Mouse (Mus musculus) cerebellum, adult 8-10 months (tissue): ENCODE measurements around the gene Slc35a5.

ENCODE experiments used
- DNase-seq: peaks from one replicate; pipeline ENCODE4 v3.0.0; 2022

Slc35a5 gene

DNA sequence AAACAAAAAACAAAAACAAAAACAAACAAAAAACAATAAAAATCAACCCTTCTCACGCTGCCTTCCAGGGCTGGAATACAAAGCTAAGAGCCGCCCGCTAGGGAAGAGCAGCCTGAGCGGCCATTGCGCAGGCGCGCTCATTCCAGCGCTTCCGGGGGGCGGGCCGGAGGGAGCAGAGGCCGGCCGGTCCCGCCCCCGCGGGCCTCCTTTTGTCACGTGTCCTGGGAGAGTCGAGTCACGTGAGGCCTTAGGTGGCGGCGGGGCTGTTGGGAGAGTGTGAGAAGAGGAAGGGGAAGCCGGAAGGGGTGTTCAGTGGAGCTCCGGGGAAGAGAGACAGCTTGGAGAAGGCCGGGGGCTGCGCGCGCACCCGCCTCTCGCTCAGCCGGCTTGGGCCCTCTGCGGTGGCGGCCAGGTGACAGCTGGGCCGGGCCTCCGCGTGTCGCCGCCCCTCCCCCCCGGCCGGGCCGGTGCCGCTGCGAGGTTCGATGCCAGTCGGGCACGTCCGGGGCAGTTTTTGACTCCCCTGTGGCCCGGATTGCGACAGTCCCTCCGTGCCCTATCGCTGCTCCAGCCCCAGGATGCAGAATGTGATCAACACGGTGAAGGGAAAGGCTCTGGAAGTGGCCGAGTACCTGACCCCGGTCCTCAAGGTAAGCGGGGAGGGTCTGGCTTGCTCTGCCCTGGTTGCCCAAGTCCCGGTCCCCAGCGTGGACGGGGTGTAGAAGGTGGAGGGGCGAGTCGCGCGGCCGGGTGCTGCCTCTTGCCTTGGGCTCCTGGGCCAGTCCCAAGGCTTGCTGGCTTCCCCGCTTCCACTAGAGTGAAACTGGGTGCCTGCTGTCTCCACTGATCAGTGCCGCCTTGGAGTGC lies at the start of gene Slc35a5, which contains the start of gene Atg3:
Gene Slc35a5 (minus strand): TSS at position 185 of the 867 bp plus-strand sequence.
Gene Atg3 (plus strand): TSS at position 264 of the 867 bp plus-strand sequence.
- peak; percentile 92 for DNase-seq

DNA sequence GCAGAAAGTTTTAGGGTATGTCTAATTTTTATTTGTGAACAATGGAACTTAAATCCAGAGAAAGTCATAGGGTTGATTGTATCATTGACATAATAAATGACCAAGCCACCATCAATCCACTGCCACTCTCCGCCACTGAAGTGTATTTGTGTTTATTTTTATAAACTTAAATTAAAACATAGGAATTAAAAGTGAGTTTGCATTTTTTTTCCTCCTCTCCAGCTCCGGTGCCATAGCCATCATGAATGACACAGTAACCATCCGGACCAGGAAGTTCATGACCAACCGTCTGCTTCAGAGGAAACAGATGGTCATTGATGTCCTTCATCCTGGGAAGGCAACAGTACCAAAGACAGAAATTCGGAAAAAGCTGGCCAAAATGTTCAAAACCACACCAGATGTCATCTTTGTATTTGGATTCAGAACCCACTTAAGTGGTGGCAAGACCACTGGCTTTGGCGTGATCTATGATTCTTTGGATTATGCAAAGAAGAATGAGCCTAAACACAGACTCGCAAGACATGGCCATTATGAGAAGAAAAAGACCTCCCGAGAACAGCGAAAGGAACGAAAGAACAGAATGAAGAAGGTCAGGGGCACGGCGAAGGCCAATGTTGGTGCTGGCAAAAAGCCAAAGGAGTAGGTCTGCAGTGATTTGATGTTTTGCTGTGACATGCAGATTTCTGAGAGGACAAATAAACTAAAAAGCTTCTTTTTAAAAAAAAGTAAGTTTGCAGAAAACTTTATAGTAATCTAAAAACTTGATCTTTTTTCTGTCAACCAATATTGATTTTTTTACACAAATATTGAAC lies 46.6 kb upstream of the Slc35a5 start:
- peak; percentile 10 for DNase-seq

DNA sequence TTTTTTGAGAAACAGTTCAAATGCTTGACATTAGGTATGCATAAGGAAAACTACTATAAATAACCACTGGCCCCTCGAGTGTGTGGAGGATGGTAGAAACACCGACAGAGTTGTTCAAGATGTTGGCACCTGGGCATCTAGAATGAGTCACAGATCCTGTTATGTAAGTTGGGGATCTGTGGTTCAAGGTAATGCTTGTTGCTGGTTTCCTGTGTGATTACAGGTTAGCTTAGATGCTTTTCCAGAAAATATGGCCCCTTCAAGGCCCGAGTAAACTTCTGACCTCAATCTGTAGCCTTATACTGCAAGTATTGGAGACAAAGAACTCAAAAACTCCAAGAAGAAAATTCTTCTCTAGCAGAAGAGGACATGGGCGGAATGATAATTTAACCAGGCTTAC lies 45.9 kb upstream of the Slc35a5 start:
- DNase-seq = no peak

DNA sequence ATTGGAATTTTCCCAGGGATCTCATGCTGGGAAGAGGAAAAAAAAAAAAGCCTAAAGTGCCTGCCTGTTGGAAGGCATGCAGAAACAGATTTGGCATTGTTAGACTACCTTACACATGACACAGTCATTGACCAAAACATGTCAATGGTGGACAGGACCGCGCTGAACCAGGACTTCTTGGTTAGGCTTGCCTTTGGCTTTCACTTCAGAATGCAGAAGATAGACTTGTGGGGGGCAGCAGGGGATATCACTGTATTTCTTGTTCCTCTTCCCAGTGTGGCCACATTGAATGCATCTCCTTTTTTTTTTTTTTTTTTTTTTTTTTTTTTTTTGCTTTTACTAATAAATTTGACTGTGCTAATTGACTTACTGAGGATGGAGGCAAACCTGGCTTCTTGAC lies 42.9 kb upstream of the Slc35a5 start:
- no peak for DNase-seq

DNA sequence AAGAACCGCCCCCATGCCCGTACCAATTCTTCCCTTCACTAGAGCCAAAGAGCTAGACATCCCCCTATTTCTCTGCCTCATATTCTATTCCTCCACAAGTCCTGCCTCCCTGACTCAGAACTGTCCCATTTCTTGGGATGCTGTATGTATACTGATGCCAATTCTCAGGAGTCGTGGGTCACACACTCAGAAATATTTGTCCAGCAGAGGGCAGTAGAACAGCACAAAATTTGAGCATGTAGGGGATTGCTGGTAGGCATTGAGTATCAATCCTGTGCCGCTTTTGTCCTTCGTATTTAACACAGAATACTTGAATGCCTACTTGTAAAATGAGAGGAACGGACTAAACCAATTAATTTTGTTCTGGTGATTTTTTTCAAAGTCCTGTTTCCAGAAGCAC lies 38.3 kb upstream of the Slc35a5 start:
- DNase-seq = peak; percentile 67

DNA sequence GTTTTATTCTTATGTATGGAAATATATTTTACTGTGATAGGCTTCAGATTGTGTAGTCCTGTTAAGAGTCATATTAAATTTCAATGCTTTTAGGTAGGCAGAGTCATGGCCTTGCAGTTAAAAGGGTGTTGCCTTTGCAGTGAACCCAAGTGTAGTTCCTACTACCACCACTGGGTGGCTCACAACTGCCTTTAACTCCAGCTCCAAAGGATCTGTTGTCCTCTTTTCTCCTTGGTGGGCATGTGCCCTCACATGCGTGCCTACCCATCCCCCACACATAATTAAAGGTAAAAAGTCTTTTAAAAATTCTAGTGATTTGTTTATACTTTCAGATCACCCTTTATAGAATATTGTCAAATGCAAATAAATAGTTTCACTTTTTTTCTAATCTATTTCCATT lies 34.1 kb upstream of the Slc35a5 start:
- DNase-seq = peak; percentile 72

DNA sequence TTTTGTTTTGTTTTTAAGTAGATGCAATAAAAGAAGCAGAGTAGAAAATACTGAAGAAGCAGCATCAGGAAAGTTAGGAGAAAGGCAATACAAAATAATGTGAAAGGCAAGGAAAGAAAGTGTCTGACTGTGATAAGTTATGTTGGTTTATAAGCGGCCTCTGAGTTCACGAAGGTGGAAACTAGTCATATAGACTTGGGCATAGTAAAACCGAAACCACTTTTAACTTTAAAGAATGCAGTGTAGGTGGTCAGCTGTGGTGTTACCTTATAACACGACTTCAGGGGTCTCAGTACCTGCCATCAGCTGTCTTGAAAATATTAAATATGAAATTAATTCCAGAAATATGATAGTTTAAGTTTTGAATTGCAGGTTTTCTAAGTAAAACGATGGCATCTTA lies 23.3 kb upstream of the Slc35a5 start:
- DNase-seq = no peak

DNA sequence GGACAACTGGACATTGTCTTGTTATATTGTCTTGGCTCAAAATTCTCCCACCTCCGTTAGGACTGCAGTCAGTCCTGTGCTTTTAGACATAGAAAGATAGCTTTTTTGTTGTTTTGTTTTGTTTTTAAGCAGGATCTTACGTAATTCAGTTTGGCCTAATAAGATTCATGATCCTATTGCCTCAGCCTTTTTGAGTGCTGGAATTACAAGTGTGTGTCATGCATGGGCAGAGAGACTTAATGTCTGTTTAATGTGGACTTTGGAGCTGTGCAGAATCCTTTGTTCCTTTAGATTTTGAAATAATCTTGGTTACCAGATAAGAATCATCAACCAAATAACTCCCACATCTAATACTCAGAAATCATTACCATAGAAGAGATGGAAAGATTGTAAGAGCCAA lies 20.0 kb upstream of the Slc35a5 start:
- DNase-seq = no peak

DNA sequence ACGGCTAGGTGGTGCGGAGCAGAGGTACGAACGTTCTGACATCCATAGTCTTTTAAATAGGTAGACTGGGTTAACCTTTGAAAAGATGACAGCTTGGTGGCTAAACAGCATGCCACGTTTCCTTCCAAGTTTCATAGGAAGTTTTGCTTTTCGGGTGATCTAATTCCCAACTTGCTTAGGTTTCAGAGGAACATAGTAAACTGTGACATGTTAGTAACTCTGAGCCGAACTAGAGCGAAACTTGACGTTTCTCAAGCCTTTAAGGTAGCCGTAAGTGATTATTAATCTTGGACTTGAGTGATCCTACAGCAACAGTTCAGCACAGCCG lies 847 bp upstream of the Slc35a5 start:
- DNase-seq = no peak

DNA sequence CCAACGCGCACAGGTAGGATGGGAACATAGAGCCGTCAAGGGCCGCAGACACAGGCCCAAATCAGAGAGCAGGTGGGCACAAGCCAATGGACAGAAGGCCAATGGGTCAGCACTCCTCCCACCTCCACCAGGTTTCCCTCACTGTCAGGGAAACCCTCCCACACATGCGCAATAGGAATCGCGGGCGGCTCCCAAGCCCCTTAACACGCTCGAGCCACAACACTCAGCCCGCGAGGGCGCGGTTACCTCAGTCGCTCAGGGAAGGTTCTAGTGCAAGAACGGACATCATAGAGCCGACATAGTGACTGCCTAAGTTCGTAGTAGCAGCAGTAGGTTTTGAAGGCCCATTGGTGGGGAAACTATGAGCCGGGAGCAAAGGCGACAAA lies 377 bp downstream of the Slc35a5 start:
- DNase-seq = peak; percentile 75

DNA sequence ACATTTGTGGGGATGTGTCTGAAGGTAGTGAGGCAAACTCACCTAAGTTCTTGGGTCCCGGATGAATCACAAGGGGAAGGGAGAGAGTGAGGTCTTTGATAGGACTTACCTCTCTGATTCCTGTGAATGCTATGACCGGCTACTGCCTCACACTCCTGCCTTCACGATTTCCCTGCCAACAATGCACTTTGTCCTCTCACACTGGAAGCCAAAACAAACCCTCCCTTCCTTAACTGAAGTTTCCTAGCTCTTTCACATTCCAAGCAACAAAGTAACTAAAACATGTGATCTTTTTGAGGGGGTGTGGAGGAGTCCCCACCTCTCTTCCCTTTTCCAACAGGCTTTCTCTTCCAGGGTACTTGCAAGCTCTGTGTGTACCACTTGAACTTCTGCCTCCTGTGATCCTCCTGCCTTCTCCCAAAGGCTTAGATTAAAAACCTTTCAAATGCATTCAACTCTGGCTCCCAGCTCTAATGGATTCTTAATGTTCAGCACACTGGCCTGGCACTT lies 3.7 kb downstream of the Slc35a5 start:
- DNase-seq = no peak

DNA sequence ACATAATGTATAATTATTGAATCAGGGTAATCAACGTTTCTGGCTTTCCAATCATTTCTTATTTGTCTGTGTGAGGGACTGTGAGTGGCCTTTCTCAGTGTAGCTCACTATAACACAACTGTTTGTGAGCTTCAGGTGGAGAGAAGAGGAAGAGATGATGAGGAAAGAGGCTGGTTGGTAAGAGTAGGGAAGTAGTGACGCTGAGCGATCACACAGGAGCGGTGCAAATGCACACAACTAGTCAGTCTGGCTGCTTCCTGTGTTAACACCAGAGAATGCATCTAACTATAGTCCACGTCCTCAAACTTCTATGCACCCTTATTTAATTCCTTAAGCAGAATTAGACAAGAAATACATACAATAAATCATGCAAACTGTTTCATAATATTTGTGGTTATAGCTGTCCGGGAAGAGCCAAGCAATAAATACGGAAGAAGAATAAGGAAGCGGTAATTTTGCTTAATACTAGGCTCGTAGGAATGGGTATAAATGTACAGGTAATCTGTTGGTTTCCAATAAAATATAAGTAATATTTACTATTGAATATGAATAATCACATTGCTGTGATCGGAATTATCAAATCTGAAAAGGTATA lies 9.9 kb downstream of the Slc35a5 start:
- no peak for DNase-seq

DNA sequence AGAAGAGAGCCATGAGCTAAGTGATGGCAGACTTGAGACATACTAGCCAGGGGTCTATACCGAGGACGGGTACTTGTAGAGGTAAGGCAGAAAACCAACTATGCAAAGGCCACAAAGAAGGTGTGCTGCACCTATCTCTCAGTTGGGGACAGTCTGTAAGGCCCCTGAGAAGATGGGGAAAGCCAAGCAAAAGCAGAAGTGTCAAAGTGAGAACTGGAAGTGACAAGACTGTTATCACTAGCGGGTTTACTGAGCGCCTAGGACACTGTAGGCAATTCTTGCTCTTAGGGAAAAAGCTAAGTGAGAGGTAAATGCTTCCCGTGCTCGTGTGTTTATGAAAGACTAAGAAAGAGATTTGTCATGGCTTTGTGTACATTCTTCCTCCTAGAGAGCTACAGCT lies 13.4 kb downstream of the Slc35a5 start:
- DNase-seq = no peak

DNA sequence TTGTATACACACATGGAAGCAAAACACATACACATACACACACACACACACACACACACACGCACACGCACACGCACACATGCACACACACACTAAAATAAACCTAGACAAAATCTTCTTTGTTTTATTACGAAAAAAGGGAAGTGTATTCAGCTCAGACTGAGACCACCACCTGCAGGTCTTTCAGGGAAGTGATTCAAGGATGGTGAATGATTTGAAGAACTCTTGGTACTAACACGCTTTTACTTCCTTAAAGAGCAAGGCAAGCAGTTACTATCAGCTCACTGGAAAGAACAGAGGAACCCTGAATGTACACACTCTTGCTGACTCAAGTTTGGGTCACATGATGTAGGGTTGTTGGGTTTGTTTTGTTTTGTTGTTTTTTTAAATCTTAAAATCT lies 15.9 kb downstream of the Slc35a5 start:
- no peak for DNase-seq

DNA sequence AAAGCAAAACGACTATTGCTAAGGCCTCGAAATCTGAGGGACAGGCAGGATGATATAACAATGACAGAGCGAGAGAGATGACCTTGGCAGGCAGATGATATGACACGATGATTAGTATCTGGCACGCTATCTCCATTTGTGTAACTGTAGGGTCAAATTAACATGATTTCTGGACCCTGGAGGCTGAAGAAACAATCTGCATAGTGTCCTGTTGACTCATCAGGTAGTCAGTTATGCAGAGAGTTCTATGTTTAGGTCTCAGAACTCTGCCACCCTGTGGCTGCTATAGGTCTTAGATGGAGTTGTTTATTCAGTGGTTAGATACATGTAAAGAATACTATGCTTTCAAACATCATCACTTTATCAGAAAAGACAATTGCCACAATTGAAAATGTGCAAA lies 16.8 kb downstream of the Slc35a5 start:
- no peak for DNase-seq

DNA sequence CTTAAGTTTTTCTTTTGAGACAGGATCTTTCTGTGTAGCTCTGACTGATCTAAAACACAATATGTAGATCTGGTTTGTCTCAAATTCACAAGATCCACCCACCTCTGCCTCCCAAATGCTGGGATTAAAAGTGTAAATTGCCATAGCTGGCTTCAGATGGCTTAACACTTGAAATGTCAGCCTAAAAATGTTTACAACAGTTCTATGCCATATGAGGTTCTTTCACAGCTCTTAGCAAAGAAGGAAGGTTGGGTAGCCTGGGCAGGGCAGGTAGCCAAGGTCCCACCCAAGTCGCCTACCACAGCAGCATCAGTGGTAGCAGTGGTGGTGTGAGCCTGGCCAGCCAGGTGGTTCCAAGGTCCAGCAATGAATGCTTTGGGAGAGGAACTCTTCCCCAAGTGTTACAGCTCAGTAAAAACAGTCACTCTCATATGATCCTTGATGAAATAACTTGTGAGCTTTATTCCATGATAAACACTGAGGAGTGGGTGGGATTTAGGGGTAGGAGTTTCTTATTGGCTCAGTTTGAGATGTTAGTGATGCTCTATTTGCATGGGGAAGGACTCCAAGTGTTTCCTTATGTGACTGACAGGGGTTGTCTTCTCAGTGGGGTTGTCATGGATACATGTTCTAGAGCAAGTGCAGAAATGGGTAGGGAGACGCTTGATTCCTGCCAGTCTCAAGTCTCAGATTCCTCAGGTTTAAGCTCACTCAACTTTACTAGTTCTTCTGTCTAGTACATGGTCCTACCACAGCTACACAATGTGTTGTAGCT lies 30.4 kb downstream of the Slc35a5 start:
- DNase-seq = no peak

DNA sequence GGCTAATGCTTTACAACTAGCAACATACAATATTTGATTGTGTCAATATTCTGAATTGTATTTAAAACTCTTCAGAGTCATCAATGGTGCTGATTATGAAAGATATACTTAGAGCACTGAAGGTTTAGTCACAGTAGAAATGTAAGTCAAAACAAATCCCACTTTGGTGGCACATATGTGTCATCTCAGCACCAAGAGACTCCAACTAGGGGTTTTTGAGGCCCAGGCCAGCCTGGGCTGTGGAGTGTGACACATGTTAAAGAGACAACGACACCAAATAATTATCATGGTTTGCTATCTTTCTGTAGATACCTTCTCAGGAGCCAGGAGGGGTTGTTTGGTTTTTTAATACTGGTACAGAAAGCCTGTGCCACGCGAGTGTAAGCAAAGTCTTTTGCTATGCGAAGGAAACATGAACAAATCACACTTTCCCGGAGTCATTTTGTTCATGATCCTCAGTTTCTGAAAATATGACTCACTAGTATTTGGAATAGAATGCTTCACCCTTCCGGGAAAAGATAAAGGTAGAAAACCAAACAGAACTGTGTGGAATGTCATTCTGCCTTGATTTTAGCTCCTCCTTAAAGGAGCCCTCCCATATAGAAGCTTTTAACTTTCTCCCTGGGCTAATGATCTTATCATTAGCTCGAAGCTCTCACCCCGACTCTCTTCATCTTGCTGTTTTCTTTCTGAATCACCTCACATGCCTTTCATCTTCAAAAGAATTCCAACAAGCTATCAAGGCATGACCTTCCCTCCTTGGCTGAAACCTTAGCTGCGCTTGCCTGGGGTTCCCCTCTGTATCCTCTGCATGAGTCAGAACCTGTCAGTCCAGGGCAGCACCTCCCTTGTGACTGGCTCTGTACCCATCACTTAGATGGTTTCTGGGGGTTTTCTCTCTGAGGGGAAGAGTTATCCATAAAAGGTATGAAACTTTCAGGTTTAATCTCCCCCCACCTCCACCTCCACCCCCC lies 34.0 kb downstream of the Slc35a5 start:
- DNase-seq = no peak

DNA sequence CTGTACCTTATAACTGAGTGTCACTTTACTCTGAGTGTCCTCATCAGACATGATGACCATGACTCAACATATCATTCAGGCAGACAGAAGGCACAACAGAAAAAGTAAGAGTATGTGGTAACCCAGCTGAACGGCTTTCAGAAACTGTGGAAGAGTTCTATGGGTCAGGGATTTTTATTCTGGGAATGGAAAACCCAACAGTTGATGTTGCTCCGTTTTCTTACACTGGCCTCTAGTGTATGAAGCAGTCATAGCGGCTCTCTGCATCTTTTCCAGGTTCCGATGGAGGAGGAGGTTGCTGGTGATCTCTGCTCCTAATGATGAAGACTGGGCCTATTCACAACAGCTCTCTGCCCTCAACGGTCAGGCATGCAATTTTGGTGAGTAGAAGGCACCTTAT lies 35.9 kb downstream of the Slc35a5 start:
- no peak for DNase-seq

DNA sequence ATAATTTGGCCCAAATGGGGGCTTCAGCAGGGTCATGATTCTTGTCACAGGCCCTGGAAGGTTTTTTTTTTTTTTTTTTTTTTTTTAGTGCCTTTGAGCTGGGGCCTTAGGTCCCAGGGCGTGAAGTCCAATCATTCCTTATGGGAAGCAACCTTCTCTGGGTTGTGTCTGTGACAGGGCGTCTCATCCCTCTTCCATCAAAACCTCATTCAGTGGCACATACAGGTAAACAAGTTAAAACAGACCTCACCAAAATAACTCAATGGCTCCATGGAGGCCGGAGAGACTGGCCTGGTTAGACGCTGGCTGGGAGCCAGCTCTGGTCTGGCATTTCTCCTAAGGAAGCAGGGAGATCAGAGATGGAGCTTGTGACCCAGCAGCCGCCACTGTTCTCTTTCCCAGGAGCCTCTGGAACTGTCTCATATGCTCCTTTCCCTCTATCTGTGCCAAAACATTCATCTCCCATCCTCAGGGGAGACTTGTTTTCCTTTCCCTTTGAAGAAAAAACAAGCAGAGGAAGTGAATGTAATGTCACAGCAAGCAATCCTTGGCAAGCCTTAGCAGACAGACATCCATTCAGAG lies 37.6 kb downstream of the Slc35a5 start:
- DNase-seq = peak; percentile 57

DNA sequence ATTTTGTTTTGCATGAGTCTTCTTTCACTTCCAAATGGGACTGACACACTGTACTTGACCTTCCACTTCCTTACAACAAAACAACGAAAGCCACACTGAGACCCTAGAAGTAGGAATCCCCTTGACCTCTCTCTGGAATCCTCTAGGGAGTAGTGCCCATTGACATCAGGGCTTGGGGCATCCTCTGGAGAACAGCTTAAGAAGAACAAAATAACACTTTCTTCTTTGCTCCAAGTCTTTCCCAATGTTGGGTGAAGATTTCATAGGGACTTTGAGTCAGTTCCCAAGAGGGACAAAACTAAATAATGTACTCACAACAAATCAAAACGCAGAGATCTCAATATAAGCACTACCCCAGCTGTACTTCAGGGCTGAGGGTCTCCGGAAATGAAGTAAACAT lies 39.7 kb downstream of the Slc35a5 start:
- no peak for DNase-seq

DNA sequence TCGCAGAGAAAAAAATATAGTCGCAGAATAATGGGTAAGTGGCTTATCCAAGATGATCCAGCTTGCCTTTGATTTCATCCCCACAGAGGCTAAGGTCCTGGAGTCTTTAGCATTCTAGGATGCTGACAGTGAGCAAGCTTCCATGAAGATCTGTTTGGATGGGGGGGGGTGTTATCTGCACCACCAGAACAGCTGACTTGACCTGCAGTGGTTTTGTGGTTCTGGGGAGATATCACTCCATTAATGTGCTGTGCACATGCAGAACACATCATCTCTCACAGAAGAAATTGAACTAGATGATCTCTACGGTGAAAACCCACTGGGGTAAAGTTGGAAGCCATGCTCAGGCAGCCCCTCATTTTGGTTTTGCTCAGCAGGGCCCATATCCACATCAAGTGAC lies 41.3 kb downstream of the Slc35a5 start:
- DNase-seq = no peak
